Mouse (Mus musculus): ENCODE measurements around the gene Prkag2.

DNA sequence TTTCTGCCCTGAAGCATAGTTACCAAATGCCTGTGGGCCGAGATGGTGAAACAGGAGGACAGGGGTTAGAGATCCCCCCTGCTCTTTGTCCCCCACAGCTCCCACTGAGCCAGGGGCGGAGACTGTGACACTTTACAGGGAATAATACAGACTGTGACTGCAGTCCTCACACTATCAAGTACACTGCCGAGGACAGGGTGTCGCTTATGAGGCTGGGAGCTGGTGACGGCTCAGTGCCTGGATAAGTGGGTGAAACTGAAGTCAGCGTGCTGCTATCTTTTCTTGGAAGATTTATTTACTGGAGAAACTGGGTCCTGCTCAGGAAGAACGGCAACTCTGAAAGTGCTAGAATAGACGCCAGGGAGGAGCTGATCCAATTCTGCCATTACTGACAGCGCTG, 210.6 kb downstream of the Prkag2 start:
- TF ChIP-seq CTCF (conservative IDR thresholded peaks at IDR 0.05; ENCODE audit: low read length): no peak
- no peak for TF ChIP-seq NANOG (IDR thresholded peaks at IDR 0.05; ENCODE audit: borderline replicate concordance, low read length)
- TF ChIP-seq POU5F1 (IDR thresholded peaks at IDR 0.05; ENCODE audit: borderline replicate concordance, low read length): no peak

All from E14TG2a.4 (cell line).